Mouse (Mus musculus) intestine, postnatal 0 days (tissue): ENCODE data around the gene Asic1. TPM values are rescaled to one million over a fixed set of nuclear protein-coding genes. Genes with fewer than 3 reads are reported as not detected.

Source experiments
- ATAC-seq: fragments of 200-750 bp; cut with Nextera tagmentation; 2 replicates; pipeline ENCODE4 v1.8.0; 2017; ENCODE audit warnings: mild to moderate bottlenecking, moderate TSS enrichment, moderate library complexity
- H3K27ac ChIP-seq: fragments of 300-500 bp; sonication (generic); 2 replicates; pipeline ENCODE4 v1.5.1; 2014; ENCODE audit warnings: mild to moderate bottlenecking, low read depth, low read length, moderate library complexity
- H3K27me3 ChIP-seq: fragments of 300-500 bp; sonication (generic); replicated peaks from 2 replicates; pipeline ENCODE4 v1.6.1; 2014; ENCODE audit warnings: low read length, mixed read lengths; ENCODE audit not compliant: control insufficient read depth, insufficient read depth
- H3K36me3 ChIP-seq: fragments of 300-500 bp; sonication (generic); 2 replicates; pipeline ENCODE4 v1.6.1; 2014; ENCODE audit warnings: mild to moderate bottlenecking, moderate library complexity; ENCODE audit not compliant: control insufficient read depth, insufficient read depth
- H3K4me1 ChIP-seq: fragments of 300-500 bp; sonication (generic); replicated peaks from 2 replicates; pipeline ENCODE4 v1.6.1; 2014; ENCODE audit warnings: antibody characterized with exemption, low read length, mixed read lengths; ENCODE audit not compliant: control insufficient read depth, insufficient read depth
- H3K4me2 ChIP-seq: fragments of 300-500 bp; sonication (generic); replicated peaks from 2 replicates; pipeline ENCODE4 v1.6.1; 2014; ENCODE audit warnings: low read depth, mild to moderate bottlenecking, moderate library complexity
- H3K4me3 ChIP-seq: fragments of 300-500 bp; sonication (generic); 2 replicates; pipeline ENCODE4 v1.5.1; 2014; ENCODE audit warnings: low read depth, low read length
- H3K9ac ChIP-seq: fragments of 300-500 bp; sonication (generic); 2 replicates; pipeline ENCODE4 v1.6.1; 2014; ENCODE audit warnings: mild to moderate bottlenecking, low read depth, low read length
- H3K9me3 ChIP-seq: fragments of 300-500 bp; sonication (generic); 2 replicates; pipeline ENCODE4 v1.6.1; 2016; ENCODE audit warnings: mixed run types; ENCODE audit not compliant: control insufficient read depth
- CTCF ChIP-seq: sonication (generic); IDR thresholded peaks from 2 replicates; pipeline ENCODE4 v1.5.1; 2016; ENCODE audit warnings: low read depth, mild to moderate bottlenecking, control low read depth, antibody characterized with exemption, moderate library complexity
- WGBS: fragments of 180-500 bp; shearing (Covaris S2); extraction: QIAGEN DNeasy Blood & Tissue Kit; methylation state at CpG from one replicate; pipeline ENCODE4 v1.1.7; 2014; 5-methylcytosine and 5-hydroxymethylcytosine counted together
- polyA plus RNA-seq: library from polyadenylated mRNA; unstranded; fragments of >200 nt; fragmentation: Nextera tagmentation; extraction: Ambion mirVana; gene quantifications from 2 replicates; pipeline ENCODE4 v1.2.1, GENCODE M21; 2015

The Asic1 gene
- polyA plus RNA-seq, 1 experiment from 2014 or later, result 1.4 TPM

DNA sequence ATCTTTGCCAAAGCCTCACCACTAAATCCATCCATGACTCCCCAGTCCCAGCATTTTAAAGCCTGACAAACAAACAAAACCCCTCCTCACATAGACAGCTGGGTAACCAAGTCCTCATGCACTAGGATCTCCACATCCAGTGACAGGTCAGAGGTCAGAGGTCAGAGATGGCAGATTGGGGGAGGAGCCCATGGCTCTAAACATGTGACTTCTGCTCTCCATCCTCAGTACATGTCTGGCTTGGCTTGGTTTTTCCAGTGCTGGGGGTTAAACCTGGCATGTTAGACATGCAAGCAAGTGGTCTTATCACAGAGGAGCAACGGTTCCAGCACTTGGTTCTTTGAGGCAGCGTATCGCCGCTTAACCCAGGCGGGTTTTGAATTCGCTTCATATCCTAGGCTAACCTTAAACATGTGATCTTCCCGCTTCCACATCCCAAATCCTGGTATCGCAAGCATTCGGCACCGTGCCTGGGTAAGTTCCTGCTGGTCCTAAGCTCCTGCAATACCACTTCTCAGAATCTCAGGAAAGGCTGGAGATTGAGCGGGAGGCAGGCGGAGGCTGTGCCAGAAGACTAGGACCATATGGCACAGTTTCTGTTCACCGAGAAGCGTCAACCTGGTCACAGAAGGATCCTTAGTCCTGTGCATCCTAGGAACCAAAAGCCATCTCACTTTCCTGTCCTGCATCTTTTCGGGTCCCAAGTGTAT, 8.9 kb upstream of the Asic1 start:
- no peak overlapping the region for H3K4me2 ChIP-seq
- no peak for ATAC-seq
- H3K27ac ChIP-seq, result no peak overlapping the region
- peaks cover 3% of the 10 kb centered on the region for H3K4me1 ChIP-seq
- H3K27me3 ChIP-seq, result peaks cover 12% of the 10 kb centered on the region; the same call in 1 of the 2 replicates
- no peak overlapping the region for H3K4me3 ChIP-seq
- 95% methylated on average over 15 of the region's 15 CpGs for WGBS
- no peaks in the 10 kb centered on the region for H3K36me3 ChIP-seq
- H3K9ac ChIP-seq, result no peak overlapping the region
- no peak for TF ChIP-seq CTCF
- no peaks in the 10 kb centered on the region for H3K9me3 ChIP-seq

- H3K27ac ChIP-seq, result no peak overlapping the region
- peaks cover 3% of the 10 kb centered on the region for H3K4me1 ChIP-seq
- no peak overlapping the region for H3K4me3 ChIP-seq
- no peak overlapping the region for H3K4me2 ChIP-seq
- no peak overlapping the region for H3K9ac ChIP-seq
- H3K9me3 ChIP-seq, result no peaks in the 10 kb centered on the region
- peaks cover 15% of the 10 kb centered on the region; the same call in 1 of the 2 replicates for H3K27me3 ChIP-seq
- TF ChIP-seq CTCF, result no peak
- no peak for ATAC-seq
- 59% methylated on average over 7 of the region's 7 CpGs for WGBS
- no peaks in the 10 kb centered on the region for H3K36me3 ChIP-seq
Measured at GRCm38 (mm10) chr15:99662371-99662770, 7.8 kb upstream of the Asic1 start.

DNA sequence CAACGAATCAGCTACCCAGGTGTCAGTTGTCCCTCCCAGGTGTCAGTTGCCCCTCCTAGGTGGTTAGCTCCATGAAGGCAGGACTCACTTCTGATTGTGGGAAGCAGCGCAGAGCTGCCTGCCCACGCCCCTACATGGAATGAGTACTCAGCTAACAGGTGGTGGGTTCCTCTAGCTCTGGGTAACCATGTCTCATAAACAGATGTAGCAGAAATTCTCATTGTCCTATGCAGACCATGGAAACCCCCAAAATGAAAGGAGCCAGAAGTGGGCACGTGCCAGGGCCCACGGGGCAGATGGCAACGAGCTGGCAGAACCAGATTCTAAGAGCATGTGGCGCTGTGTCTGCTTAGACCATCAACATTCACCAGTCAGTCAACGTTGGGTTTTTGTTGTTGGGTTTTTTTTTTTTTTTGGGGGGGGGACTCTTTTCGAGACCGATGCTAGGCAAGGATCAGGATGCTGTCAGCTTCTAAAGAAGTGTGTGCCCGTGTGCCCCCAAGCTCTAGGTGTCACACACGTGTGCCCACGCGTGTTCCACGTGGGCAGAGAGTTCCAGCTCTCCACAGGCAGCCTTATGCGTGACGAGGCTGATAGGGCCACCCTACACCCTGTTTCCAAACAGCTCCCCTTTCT, 6.1 kb upstream of the Asic1 start:
- peak overlapping the region; percentile 38 for H3K4me3 ChIP-seq
- H3K27me3 ChIP-seq, result peaks cover 22% of the 10 kb centered on the region
- H3K4me1 ChIP-seq, result peaks cover 3% of the 10 kb centered on the region
- no peaks in the 10 kb centered on the region for H3K36me3 ChIP-seq
- 0 out of 2 replicates have a peak, but pooled peaks have one; percentile 12 for ATAC-seq
- H3K27ac ChIP-seq, result no peak overlapping the region
- no peak for TF ChIP-seq CTCF
- WGBS, result 2% methylated on average over 17 of the region's 17 CpGs
- no peak overlapping the region for H3K9ac ChIP-seq
- peak overlapping the region; percentile 78 for H3K4me2 ChIP-seq
- H3K9me3 ChIP-seq, result no peaks in the 10 kb centered on the region

GRCm38 (mm10) chr15:99664600-99665451, 5.3 kb upstream of the Asic1 start:
- peaks cover 30% of the 10 kb centered on the region for H3K27me3 ChIP-seq
- under 1% methylated on average over 51 of the region's 52 CpGs for WGBS
- peak overlapping the region; percentile 78 for H3K4me2 ChIP-seq
- H3K4me3 ChIP-seq, result peak overlapping the region; percentile 38
- TF ChIP-seq CTCF, result 0 out of 2 replicates have a peak, but pooled peaks have one; percentile 7
- peak overlapping the region; percentile 17; the same call in 1 of the 2 replicates for H3K9ac ChIP-seq
- no peaks in the 10 kb centered on the region for H3K9me3 ChIP-seq
- ATAC-seq, result peak; percentile 81
- H3K36me3 ChIP-seq, result no peaks in the 10 kb centered on the region
- H3K27ac ChIP-seq, result no peak overlapping the region
- H3K4me1 ChIP-seq, result peaks cover 3% of the 10 kb centered on the region

GRCm38 (mm10) chr15:99667544-99667943, 2.6 kb upstream of the Asic1 start:
- Histone ChIP-seq H3K27me3 (peaks cover 54% of the 10 kb centered on the region), H3K4me3 (no peak overlapping the region), H3K27ac (no peak overlapping the region), H3K4me2 (no peak overlapping the region), H3K36me3 (no peaks in the 10 kb centered on the region), H3K9ac (no peak overlapping the region), H3K9me3 (no peaks in the 10 kb centered on the region), H3K4me1 (peaks cover 3% of the 10 kb centered on the region)
- 100% methylated on average over 2 of the region's 2 CpGs for WGBS
- ATAC-seq, result no peak
- TF ChIP-seq CTCF, result 0 out of 2 replicates have a peak, but pooled peaks have one; percentile 23

DNA sequence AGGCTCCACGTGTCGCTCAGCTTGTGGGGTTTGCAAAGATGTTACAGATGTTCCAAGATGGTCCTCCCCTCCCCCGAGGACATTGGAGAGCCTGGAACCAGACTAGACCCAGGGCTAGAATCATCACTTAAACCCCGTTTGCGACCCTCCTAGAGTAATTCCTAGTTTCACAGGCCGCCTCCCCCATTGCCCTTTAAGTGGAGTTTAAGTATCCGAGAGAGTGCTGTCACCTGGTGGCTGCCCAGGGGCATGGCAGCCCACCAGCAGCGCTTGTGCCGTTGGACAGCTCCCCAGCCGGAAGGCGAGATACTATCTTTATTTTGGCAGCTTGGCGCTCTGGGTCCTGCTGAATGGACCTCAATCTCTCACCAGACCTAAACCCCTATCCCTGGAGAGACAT, 1.3 kb upstream of the Asic1 start:
- Histone ChIP-seq H3K27me3 (peaks cover 56% of the 10 kb centered on the region), H3K36me3 (no peaks in the 10 kb centered on the region), H3K4me2 (no peak overlapping the region), H3K4me1 (peaks cover 3% of the 10 kb centered on the region), H3K4me3 (no peak overlapping the region), H3K9ac (no peak overlapping the region), H3K9me3 (no peaks in the 10 kb centered on the region), H3K27ac (no peak overlapping the region)
- ATAC-seq, result no peak
- WGBS, result 3% methylated on average over 12 of the region's 12 CpGs
- peak; percentile 94 for TF ChIP-seq CTCF
